Mouse (Mus musculus) left cerebral cortex, postnatal 10 days (tissue): ENCODE results near the gene Abca12. TPM values are rescaled to one million over a fixed set of nuclear protein-coding genes. Genes with fewer than 3 reads are reported as not detected.
A peak's percentile ranks its signal among the peaks of the same experiment; 100 is the strongest.

Experiments used
- DNase-seq, 2 experiments: peaks; one replicate each; pipeline ENCODE4 v3.0.0; 2021 to 2022; ENCODE audit warnings: low spot score in 2 of 2, mixed read lengths in 1 of 2; ENCODE audit errors: extremely low spot score in 1 of 2
- intact Hi-C: fragments of 180-260 bp; cut with DNase I; formaldehyde crosslinking; loops from one replicate; pipeline ENCODE4 v1.15.1; 2025
- total RNA-seq, 2 experiments: library from RNA; stranded (reverse); gene quantifications; 2 replicates each; pipeline ENCODE4 v1.2.3; 2021

Gene Abca12
- under 1 TPM; 0.22 to 0.34 TPM for total RNA-seq

DNA sequence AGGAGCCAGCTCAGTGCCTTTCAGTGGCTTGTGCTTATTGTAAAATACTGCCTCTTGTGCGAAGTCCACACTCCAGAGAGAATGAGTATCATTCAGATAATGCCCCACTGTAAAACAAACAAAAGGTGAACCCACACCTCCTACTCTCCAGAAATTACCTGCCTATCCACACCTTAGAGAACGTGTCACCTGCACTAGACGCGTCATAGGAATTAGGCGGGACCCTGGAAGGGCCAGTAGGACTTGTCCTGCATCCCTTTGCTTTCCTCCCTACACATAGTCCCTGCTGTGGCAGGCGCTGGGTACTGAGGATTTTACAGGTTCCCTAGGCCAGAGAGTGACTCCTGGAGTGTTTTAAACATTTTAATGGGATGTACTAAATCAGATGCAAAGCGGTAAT lies at the start of gene Abca12:
Gene Abca12 (minus strand): TSS at position 101 of the 400 bp plus-strand sequence.
- intact Hi-C loops, result no loop called here

DNA sequence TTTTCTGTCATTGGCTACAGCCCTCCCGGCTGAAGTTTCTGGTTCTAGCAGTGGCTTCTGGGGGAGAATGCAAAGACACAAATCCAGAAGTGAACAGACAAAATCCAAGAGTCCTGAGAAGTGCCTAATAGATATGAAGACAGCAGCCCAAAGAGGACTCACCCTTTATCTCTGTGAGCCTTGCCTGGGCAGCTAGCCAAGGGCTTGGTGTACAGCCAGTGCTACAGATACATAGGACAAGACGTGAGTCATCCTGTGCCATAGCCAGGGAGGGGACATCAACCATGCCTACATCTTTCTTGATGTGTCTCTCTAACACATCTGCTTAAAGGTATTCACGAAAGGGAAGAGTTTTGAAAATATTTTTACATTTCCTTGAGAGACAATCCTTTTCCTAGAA lies 43.3 kb upstream of the Abca12 start:
- intact Hi-C loops, result no loop called here
- no peak for DNase-seq

More for the DNA sequence above, at the start of gene Abca12:
- no peak for DNase-seq

DNA sequence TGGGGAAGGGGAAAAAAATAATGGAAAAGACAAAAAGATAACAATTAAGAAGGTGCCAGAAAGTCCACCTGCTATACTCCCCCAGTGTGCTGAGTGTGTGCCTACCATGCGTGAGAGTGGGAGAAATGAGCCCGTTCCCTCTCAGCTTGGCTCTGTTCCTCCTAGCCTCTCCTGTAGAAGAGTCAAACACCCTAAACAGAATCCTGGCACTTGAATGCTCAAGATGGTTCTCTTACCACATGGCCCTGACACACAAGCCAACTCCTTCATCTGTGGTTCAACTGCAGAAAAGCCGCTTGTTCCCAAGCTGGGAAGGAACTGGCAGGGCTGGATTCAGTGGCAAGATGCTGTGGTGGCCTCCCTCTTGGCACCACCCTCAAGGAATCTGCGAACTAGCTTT lies 32.7 kb upstream of the Abca12 start:
- DNase-seq, result no peak
- intact Hi-C loops, result no loop called here

DNA sequence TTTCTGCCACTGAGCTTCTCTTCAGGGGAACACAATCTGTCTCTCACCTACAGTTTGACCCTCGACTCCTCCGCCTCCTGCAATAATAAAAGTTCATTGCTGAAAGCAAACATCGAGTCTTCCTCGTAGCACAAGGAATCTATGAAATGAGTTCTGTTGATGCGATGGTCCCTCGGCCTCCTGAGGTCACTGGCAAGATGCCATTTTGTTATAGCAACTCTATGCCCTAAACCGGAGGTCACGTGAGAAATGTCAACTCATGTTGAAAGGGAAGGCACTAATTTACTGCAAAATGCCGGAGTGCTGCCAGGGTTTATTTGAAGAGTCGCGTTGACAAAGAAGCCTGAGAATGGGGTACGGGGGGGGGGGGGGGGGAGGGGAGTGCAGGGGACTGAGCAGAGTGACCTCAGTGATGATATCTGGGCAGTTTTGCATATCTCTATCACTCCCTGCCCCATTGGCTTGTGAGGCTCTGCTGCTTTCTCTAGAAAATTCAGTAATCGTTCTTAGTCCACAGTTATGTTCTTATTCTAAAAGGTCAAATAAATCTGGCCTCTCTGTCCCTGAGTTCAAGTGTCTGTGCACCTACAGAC lies 7.1 kb upstream of the Abca12 start:
- intact Hi-C loops, result no loop called here
- no peak for DNase-seq

DNA sequence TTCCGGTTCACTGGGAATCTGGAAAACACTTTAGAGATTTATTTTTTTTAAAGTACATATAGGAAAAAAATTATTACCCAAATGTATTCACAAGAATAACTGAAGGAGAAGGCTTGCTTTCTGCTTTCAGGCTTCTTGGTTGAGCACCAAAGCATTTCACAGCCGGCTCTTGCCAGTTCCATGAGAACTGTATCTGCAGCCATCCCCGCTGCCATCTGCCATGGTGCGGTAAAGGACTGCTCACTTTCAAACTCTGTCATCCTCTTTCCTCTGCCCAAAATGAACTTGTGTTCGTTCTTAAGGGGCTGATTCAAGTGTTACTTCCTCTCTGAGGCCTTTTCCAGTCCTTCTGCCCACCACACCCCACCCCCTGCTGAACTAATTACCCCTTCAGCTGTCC lies 3.8 kb upstream of the Abca12 start:
- peak in 1 of 2 experiments; percentile 11 for DNase-seq
- intact Hi-C loops, result no loop called here

DNA sequence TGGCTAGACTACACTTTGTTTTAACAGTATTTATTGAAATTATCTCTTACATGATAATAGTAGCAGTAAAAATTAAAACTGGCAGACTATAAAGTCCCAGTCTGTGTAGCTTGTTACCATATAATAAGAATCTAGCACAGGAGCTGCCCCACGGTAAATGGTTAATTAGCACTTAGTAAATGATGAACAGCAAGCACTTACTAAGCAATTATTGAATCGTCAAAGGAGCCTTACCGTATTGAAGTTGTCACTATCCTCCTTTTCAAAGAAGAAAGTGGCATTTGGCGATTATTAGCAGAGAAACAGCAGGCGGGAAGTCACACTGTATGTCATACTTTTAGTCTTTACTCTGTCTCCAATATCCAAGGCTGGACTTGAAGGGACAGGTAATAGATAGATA lies 3.2 kb upstream of the Abca12 start:
- DNase-seq, result no peak
- intact Hi-C loops, result no loop called here

DNA sequence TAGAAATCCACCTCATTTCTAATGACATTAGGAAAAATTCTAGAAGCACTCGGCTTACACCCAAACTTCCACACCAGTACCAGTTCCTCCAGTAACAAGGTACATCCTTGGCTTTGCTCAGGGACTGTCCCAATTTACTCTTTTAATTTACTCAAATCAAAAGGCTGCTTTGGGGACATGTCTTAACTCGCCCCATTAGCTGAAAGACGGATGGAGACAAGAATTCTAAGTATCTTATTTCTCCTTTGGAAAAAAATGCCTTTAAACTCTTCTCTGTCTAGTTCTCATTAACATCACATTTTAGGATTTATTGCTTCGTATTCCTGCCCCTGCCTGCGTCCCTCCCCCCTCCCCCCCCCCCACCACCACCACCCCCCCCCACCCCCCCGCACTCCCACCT lies 626 bp downstream of the Abca12 start:
- intact Hi-C loops, result no loop called here
- no peak for DNase-seq

DNA sequence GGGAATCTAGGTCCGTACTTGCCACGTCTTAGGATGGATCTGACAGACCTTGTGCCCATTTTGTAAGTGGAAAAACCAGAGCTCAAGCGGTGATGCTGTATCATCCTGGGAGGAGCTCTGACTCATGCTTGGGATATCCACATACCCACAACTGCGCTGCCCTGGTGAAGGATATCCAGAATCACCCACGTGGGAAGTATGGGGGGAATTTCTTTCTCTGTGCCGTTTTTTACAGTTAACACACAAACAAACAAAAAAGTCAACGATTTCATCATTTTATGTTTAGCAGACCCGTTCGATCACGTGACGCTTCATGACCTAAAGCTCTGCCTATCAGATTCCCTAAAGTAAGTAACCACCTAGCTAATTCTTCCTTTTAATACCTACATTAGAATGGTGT lies 1.6 kb downstream of the Abca12 start:
- DNase-seq, result no peak
- intact Hi-C loops, result no loop called here

DNA sequence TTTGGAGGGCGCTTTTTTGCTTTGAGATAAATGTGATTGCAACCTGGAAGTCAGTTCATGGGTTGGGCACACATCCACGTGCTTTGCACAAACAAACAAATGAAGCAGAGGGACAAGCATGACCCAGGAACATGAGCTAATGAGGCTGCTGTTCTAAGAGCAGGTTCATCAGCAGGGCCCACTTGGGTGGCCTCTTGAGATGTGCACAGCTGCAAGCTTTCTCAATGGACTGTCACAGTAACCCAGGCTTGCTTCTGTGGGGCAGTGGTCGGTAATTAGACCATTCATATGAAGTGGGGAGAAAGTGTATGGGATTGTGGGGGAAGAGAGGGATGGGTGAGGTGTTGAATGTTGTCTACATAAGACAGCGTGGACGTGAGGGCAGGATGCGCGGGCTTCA lies 7.0 kb downstream of the Abca12 start:
- intact Hi-C loops, result no loop called here
- no peak for DNase-seq

DNA sequence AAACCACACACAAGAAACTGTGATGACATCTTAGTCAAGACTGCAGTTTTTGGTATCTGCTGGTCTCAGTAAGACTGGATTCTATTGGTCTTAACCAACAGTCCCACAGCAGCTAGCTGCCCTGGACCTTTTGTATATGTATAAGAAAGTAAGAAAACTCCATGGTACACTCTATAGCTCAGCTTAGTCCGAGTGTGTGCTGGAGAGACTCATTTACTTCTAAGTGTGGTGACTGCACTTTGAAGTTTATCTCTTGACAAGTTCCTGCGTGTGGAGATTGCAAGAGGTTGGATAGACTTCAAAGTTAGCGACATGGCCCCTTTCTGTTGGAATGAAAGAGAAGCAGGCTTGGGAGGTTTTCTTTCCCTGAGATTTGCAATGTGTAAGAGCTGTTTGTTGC lies 17.1 kb downstream of the Abca12 start:
- intact Hi-C loops, result no loop called here
- no peak for DNase-seq

DNA sequence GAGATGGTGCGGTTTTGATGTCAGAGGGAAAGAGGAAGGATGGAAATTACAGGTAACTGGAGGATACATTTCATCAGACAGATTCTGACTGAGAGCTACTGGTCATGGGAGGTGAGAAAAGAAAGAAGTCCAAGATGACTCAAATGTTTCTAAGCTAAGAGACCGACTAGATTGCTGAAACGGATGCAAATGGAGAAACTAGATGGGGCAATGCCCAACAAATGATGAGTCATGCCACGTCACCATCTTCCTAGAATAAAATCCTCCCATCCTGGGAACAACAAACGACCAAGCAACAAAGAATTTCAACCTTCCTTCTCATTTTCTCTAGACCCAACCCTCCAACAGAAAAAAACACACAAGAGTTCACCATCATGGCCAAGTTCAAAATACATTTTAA lies 18.6 kb downstream of the Abca12 start:
- DNase-seq, result no peak
- intact Hi-C loops, result no loop called here

DNA sequence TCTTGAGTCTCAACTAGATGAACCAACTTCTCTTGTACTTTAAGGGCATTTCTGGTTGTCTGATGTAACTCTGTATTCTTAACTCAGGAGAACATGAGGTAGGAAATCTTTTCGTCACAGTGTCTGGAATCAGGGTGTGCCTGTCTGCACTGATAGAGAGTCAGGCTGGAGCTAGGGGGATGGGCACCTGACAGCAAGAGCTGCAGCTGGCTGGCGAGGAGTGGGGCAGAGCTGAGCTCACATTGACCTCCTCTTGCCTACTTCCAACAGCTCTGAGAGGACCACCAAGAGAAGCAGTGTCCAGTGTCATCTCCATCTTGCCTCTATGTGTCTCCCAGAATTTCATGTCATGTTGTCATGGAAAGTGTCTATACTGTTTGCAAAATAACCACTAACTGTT lies 20.5 kb downstream of the Abca12 start:
- DNase-seq, result no peak
- intact Hi-C loops, result no loop called here

DNA sequence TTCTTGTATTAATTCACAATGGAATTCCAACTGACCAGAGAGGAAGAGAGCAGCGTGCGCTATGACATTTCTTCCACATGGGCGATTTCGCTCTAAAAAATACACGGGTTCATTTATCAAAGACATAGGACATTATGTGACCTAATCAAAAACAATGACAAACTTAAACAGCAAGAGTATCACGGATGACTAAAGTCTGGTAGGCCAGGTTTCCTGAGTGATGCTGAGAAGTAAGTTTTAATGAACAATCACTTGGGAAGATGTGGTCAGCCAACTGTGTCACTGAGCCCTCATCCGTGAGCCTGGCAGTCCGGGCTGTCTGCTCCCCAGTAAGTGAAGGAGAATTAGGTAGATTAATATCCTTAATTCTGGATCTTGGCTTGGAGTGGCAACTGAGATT lies 21.2 kb downstream of the Abca12 start:
- intact Hi-C loops, result no loop called here
- no peak for DNase-seq

DNA sequence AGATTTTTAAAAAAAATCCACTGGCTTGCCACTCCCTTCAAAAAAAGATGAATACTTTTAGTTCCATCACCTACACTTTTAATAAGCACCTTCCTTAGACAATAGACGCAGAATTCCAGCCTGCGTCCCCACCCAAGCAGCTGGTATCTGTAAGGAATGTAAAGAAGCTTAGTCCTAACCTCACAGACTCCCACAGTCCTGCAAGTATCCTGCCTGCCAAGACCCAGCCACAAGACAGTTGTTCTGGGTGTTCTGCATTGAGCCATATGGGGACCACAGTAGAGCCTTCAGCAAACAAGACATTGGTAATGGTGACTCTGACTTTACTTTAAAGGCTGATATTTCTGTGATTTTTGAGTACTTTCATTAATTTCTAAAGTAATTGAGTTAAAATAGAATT lies 22.2 kb downstream of the Abca12 start:
- no peak for DNase-seq
- intact Hi-C loops, result no loop called here

DNA sequence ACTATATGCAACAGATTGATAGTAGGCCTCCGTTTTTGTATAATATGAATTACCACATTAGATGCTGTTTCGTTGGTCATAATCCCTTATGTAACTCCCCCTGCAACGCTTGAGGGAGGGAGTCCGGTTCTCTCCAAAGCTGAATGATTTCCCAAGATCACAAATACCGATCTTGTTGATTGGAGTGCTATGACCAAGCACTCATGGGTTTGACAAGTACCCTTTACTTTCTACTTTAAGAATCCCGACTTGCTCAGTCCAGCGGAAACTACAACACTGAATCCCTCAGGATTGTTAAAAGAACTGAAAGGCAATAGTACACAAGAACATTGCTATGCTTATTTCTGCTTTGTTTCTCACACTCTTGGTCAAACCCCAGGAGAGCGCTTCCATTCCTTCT lies 28.1 kb downstream of the Abca12 start:
- DNase-seq, result no peak
- intact Hi-C loops, result no loop called here

DNA sequence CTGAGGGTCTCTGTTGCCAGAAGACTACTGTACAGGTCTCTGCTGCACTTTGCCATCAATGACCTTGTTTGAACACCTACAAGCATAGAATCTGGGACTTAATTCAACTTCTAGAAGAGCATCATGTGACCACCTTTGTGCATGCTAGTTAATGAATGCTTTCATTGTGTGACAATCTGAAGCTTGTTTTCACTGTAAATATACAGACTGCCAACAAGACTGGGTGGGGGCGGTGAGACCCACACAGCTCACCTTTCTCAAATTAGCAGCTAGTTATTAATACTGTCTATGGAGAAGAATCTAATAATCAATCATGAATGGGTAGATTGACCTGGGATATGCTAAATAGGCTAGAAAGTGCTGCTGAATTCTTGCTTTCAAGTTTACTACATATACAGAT lies 30.6 kb downstream of the Abca12 start:
- intact Hi-C loops, result no loop called here
- no peak for DNase-seq

DNA sequence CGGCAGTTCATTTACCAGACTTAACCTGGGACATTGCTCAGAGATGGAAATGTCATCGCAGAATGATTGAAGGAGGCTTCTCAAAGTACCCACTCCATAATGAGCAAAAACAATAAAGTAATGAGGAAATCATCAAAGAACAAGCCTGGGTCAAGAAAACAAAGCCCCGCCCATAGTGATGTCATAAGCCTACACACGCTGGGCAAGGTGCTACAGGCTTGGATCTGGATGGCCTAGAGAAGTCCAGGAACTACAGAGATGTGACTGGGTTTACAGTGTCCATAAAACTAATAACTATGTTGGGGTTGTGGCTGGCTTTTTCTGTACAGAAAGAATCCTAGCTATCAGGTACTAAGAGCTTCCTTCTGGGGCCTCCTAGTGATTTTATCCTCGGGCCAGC lies 41.6 kb downstream of the Abca12 start:
- intact Hi-C loops, result no loop called here
- DNase-seq, result no peak

DNA sequence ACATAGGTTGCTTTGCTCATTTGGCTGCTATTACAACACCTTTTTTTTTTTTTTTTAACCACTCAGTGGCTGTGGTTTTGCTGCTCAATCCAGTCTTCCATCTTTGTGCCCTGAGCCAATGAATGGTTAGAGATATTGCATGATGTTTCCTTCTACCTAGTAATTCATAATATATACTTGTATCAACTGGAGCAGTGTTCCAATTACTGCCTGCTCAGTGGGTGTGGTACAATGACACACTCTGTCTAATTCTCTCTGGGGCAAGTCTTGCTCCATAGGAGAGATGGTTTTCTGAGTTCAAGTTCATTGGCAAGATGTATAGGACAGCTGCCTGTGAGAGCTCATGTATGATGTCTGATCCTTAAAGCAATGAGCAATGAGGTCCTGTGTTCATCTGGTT lies 44.4 kb downstream of the Abca12 start:
- DNase-seq, result no peak

DNA sequence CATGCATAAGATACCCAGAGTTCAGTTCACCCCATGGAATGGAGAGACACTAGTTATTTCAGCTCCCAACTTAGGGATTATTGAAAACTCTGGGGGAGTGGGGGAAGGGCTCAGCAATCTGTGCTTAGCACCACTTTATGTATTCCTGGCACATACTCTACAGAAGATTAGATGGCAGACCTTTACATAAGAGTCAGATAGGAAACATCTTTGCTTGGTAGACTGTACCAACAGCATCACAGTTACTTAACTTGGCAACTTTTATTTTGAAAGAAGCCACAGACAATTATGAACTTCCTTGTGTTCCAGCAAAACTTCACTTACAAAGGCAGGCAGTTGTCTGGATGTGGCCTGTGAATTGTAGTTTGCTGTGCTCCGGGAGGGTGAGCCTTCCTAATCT lies 46.9 kb downstream of the Abca12 start:
- no peak for DNase-seq
- intact Hi-C loops, result no loop called here

More for the DNA sequence above, 44.4 kb downstream of the Abca12 start:
- intact Hi-C loops, result no loop called here

DNA sequence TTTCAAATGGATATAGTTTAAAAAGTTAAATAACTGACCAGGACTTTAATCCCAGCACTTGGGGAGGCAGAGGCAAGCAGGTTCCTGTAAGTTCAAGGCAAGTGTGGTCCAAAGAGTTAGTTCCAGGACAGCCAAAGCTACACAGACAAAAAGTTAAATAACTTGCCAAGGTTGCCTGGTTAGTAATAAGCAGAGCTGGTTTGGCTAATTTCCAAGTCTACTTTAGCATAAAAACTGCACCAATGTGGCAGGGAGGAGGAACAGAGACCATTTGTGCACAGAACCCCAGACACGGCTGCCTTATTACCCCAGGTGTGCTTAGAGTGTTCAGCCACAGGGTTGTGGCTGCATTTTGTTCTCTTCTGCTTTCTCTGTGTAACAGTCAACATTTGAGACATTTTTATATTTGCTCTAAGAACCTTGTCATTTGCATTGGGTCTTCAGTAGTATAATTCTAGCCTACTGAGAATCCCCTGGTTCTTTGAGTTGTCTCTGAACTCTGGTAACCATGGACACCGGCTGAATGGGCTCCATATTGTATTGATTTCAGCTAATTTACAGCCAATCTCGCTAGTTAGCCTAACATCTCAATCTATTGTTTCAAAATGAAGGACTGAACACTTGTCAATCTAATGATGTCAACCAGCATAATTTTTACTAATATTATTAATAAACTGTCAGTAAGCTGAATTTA lies 71.7 kb downstream of the Abca12 start:
- no peak for DNase-seq
- intact Hi-C loops, result no loop called here

DNA sequence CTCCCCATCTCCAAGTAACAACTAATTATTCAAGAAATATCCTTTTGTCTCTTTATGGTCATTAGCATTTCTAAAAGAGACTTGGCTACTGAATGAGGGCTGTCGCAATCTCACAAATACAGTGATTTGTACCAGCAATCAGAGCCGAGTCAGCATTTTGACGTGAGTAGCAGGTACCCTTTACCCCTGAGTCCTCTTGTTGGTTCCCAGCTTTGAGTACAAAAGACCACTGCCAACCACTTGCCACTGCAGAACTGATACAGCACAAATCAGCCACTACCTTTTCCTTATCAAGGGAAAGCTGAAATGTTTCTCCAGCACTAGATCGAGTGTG lies 72.5 kb downstream of the Abca12 start:
- DNase-seq, result no peak
- intact Hi-C loops, result no loop called here
